Mouse (Mus musculus) heart, adult 8-10 months (tissue): ENCODE measurements around the gene Ccl17. TPM values are rescaled to one million over a fixed set of nuclear protein-coding genes. Genes with fewer than 3 reads are reported as not detected.
A peak's percentile ranks its signal among the peaks of the same experiment; 100 is the strongest.

Source experiments
- DNase-seq: peaks from one replicate; pipeline ENCODE4 v3.0.0; 2022; ENCODE audit warnings: low spot score
- total RNA-seq, 4 experiments: library from RNA; stranded (reverse); gene quantifications; 2 replicates each; pipeline ENCODE4 v1.2.4; 2022

Ccl17 gene
- not detected for total RNA-seq

DNA sequence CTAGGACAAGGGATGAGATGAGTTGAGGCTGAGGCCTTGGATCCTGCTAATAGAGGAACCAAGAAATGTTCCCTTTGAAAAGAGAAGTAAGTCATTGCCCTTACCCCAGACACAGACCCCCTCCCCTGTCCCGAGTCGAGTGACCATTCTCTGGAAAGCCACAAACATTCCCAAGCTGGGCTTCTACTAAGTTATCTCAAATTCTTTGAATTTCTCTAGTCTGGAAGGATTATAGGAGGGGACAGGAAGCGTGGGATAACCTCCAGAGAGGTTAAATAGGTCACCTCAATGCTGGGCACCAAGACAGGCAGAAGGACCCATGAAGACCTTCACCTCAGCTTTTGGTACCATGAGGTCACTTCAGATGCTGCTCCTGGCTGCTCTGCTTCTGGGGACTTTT, at the start of gene Ccl17:
TSS of gene Ccl17 (plus strand) at position 301 of the 400 bp plus-strand sequence.
- DNase-seq: no peak

DNA sequence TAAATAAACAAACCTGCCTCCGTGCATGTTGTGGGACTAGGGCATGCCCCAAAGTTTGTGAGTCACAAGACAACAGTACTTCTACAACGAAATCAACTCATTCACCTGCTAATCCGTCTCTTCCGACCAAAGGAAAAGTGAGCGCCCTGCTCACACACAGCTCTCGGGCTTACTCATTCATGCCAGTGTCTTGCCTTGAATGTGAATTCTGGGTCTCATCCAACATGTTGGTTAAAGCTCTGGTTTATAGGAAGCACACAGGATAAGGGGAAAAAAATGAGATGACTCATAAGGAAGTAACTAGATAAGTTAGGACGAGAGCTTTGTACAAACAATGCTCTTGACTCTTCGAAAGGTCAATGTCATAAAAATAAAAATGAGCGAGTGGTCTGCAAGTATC, 43.2 kb upstream of the Ccl17 start:
- no peak for DNase-seq

DNA sequence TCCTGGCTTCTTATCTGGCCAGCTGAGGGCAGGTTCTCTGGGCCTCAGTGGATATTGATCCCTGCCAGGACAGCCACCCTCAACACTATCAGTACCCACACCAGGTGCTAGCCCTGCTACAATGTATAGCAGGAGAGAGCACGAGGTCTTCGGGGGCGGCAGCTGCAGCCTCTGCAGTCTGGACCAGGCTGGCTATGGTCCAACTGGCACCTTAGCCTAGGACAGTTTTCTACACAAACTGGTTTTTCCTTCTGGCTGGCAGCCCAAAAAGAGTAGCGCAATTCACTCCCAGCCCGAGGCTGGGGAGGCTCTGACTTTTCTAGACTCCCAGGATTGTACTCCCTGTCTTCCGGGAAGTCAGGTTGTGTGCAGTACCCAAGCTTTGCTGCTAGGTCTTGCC, 39.3 kb upstream of the Ccl17 start:
- no peak for DNase-seq

DNA sequence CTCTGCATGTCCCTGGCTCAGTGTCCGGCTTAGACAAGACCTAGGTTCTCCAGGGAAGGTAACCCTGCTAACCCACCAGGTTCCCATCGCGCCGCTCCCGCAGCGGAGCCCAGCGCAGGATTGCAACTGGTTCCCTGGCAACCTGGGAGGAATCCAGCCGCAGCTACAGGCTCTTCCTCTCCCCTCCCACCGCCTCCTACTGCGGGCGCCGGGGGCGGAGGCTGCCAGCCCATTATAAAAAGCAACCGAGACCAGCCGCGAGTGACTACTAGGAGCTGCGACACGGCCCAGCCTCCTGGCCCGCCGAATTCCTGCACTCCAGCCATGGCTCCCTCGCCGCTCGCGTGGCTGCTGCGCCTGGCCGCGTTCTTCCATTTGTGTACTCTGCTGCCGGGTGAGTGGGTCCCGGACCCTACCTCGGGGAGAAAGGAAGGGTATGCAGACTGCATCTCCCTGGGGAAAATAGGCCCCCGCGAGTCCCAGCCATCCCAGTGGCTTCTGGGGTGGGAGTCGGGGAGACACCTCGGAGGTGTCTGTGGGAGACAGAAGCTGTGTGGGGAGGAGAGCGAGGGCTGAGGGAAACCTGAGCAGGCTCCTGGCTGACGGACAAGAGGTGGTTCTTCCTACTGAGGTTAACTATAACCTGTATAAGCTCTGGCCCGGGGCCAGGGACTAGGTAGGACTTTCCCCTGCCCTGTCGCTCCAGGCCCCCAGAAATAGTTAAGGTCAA, 38.1 kb upstream of the Ccl17 start, which contains the start of gene Cx3cl1:
TSS of gene Cx3cl1 (plus strand) at position 69 of the 730 bp plus-strand sequence.
- peak; percentile 88 for DNase-seq

DNA sequence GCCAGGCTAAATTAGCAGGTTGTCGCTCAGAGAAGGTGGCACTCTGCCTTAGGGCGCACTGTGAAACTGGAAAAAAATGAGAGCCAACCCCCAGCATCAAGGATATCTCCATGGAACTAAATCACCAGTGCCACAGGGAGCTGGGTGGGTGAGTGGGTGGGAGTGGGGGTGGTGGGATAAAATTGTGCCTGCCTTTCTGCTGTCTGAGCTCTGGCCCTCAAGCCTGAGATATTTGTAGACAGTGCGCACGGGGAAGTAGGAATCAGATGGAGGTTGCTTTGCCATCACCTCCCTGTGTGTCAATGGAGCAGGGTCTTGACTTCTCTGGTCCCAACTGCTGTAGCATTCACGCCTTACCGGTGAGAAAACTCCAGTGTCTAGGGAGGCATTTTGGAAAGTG, 37.2 kb upstream of the Ccl17 start:
- DNase-seq: no peak

GRCm38 (mm10) chr8:94773700-94774171, 36.5 kb upstream of the Ccl17 start:
- DNase-seq: no peak

DNA sequence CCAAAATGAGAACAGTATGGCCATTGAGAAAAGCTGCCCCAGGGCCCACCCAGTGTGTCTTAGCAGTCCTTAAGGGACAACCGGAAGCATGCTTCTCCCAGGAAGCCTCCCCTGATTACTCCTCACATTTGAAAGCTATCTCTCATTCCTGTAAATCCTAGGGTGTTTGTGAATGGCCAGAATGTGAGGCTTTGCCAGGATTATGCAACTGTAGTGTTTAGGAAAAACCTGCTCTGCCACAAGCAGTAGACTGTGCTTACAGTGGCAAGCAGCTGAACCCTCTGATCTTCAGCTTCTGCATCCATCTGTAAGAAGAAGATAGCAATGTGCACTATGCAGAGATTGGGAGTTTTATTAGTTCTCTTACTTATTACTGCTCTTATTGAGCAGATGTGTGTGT, 35.7 kb upstream of the Ccl17 start:
- no peak for DNase-seq

GRCm38 (mm10) chr8:94776346-94776745, 33.9 kb upstream of the Ccl17 start:
- no peak for DNase-seq

DNA sequence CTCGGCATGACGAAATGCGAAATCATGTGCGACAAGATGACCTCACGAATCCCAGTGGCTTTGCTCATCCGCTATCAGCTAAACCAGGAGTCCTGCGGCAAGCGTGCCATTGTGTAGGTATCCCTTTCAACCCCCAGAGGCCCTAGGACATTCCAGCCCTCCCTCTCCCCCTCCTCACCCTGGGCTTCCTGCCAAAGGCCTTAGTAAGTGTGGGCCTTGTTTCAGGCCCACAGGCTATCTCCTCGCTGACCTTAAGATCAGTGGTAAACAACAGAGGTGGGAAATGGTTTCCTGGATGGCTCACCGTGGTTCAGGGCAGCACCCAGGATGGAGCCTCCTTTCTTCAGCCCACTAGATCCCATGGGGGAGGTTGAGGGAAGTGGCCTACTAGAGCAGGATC, 32.2 kb upstream of the Ccl17 start:
- no peak for DNase-seq

DNA sequence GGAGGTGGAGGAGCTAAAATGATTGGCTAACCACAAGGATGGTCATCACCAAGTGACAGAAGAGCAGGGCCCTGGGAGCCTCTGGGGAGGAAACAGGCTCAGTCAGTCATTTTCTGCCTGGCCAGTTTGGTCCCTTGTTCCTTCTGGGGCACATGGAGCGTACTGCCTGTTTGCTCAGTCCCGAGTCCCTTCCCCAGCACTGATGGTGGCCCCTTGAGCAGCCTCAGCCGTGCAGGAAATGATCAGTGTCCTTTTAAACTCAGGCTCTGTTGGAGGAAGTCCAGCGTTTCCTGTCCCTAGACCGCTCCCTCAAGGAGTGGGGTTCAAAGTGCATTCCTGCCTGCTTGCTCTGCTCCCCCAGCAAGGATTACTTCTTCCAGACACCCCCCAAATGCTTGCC, 31.8 kb upstream of the Ccl17 start:
- DNase-seq: peak; percentile 67

- DNase-seq: no peak
Measured at GRCm38 (mm10) chr8:94778895-94779533, 31.2 kb upstream of the Ccl17 start.

GRCm38 (mm10) chr8:94779534-94780294, 30.5 kb upstream of the Ccl17 start:
- DNase-seq: no peak

- DNase-seq: no peak
Measured at GRCm38 (mm10) chr8:94780491-94781154, 29.6 kb upstream of the Ccl17 start.

DNA sequence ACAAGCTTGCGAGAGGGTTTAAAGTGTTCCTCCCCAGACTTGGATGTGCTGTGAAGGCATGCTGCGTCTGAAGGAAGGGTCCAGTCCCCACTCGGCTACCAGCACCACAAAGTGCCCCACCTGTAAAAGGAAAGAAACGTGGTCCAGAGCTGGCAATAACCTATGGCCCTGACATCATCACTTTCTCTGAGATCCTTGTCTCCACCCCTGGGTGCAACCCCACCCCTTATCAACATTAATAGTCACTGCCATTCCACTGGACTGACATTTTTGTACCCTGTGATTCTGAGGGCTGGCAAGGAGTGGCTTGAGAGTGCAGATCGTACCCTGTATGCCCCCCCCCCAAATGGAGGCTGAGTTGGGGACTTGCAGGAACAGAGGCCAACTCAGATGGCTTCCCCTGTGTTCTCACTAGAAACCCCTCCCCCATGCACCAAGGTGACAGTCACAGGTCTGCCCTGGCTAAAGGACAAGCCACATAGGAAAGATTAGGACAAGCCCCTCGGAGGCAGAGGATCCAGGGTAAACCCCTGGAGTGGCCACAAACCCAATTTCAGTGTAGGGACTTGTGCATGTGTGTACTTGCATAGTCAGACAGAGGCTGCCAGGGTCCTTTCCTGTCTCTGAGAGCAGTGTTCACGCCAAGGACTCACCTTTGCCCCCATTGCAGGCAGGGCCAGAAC, 29.0 kb upstream of the Ccl17 start:
- DNase-seq: no peak

- no peak for DNase-seq
Measured at GRCm38 (mm10) chr8:94781838-94782235, 28.4 kb upstream of the Ccl17 start.

DNA sequence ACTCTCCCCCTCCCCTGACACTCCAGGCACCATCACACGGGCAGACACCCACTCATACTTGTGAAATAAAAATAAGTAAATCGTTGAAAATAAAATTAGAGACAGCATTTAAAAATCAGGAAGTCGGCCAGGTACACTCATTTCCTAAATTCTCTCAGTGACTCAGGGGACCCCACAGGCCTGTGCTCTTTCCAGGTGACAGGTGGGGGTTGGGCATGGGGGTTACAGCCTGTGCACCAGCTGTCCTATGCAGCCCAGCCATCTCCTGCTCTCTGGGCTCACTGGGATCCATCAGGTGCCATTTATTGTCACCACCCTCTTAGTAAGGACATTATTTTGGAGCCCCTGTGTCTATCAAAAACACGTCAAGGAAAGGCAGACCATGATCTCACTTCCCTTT, 26.4 kb upstream of the Ccl17 start:
- DNase-seq: no peak

DNA sequence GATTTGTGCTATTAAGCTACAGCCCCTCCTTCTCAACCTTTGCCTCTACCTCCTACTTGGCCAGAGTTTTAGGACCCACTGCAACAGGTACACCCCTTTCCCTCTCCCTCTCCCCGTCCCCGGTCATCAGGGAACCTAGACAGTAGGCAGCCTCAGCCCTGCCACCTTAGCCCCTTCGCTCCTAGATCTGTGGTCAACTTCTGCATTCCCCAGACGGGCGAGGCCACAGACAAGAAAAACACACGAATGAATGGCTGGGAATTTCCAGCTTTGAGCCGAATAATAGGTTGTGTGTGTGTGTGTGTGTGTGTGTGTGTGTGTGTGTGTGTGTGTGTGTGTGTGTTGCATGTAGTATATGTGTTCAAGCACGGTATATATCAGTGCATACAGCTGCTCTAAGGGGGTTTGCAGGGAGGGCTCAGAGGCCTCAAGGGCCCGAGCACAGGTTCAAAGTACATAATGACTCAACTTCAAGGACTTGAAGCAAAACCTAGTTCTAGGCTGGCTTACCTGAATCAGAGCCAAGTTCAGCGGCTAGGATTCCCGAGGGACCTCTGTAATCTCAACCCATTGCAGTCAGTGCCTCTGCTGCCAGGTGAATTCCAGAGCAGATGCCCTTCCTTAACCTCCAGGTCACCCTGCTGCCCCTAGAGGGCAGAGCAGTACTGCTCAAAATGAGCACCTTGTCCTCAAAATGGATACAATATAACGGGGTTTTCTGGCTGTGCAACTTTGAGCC, 24.8 kb upstream of the Ccl17 start:
- peak; percentile 57 for DNase-seq

- no peak for DNase-seq
Measured at GRCm38 (mm10) chr8:94785995-94786595, 24.2 kb upstream of the Ccl17 start.

- DNase-seq: peak; percentile 57
Measured at GRCm38 (mm10) chr8:94787524-94788501, 22.4 kb upstream of the Ccl17 start.
